In genomic region chr1:13935938-13936491, GRCm38 (mm10) we compare ENCODE assay signal across 13 mouse cellular contexts.
DNase-seq lines count a peak whose midpoint lies in the region; ATAC-seq and TF ChIP-seq lines count a peak whose summit lies in the region.
"Had no signal": no experiment of that assay in that cellular context is flagged by ENCODE, and none has a peak within 500 bp of the region (broad histone marks: within the 10 kb centered on the region; RNA-seq: fewer than 3 reads in every experiment).

No protein-coding gene starts in this region.

- no peak overlapping the region for H3K27ac ChIP-seq in layer of hippocampus, adult 2 months
- 0 out of 2 replicates have a peak overlapping the region, but pooled peaks have one; percentile 32 for H3K27ac ChIP-seq in forebrain, embryonic 13.5 days
- H3K27ac ChIP-seq in limb, embryonic 14.5 days (replicated peaks; ENCODE audit: low read depth, low read length) = no peak overlapping the region
- H3K27ac ChIP-seq: heart, embryonic 10.5 days; liver, embryonic 13.5 days had no signal

- H3K27me3 ChIP-seq in forebrain, embryonic 13.5 days = no peaks in the 10 kb centered on the region
- H3K27me3 ChIP-seq in limb, embryonic 14.5 days (ENCODE audit: control insufficient read depth, insufficient read depth, low read length) = no peaks in the 10 kb centered on the region
- H3K27me3 ChIP-seq: CH12.LX; liver, embryonic 13.5 days had no signal

- H3K4me1 ChIP-seq in forebrain, embryonic 13.5 days = peaks cover 19% of the 10 kb centered on the region
- H3K4me1 ChIP-seq in limb, embryonic 14.5 days (ENCODE audit: control insufficient read depth, insufficient read depth, low read length) = no peaks in the 10 kb centered on the region
- H3K4me1 ChIP-seq: heart, embryonic 10.5 days; liver, embryonic 13.5 days had no signal

- H3K36me3 ChIP-seq in forebrain, embryonic 13.5 days (ENCODE audit: poor library complexity, severe bottlenecking) = no peaks in the 10 kb centered on the region
- no peaks in the 10 kb centered on the region for H3K36me3 ChIP-seq in limb, embryonic 14.5 days (ENCODE audit: control insufficient read depth, insufficient read depth, low read length)
- H3K36me3 ChIP-seq: heart, embryonic 10.5 days; liver, embryonic 13.5 days had no signal

- peak; percentile 14 to 18 for DNase-seq in layer of hippocampus, postnatal 10 days (ENCODE audit: low spot score in 2 of 2)
- no peak for DNase-seq in layer of hippocampus, adult 2 months (ENCODE audit: low spot score in 2 of 2)
- DNase-seq in brain, embryonic 14.5 days (ENCODE audit: low read depth) = peak; percentile 96
- peak; percentile 26 for DNase-seq in limb, embryonic 14.5 days (ENCODE audit: low spot score)
- DNase-seq in adrenal gland, adult (ENCODE audit: inconsistent age in 2 of 2, low spot score in 1 of 2) = no peak
- DNase-seq in kidney, adult 11 months = no peak
- DNase-seq: adrenal gland, postnatal 10 days; liver, embryonic 13.5 days; lung, postnatal 4 days; spleen, adult 18-20 months had no signal

- TF ChIP-seq POLR2A in brain, embryonic 14.5 days (IDR thresholded peaks at IDR 0.05; ENCODE audit: borderline replicate concordance, extremely low read depth, insufficient read depth, insufficient read length, poor library complexity, severe bottlenecking) = no peak
- no peak for TF ChIP-seq POLR2A in limb, embryonic 14.5 days (IDR thresholded peaks at IDR 0.05; ENCODE audit: borderline replicate concordance, extremely low read depth, insufficient read depth, insufficient read length)

- no peak overlapping the region for H3K9ac ChIP-seq in forebrain, embryonic 13.5 days
- no peak overlapping the region for H3K9ac ChIP-seq in limb, embryonic 14.5 days (ENCODE audit: low read depth, low read length, severe bottlenecking)
- H3K9ac ChIP-seq: liver, embryonic 13.5 days had no signal

- WGBS in forebrain, embryonic 13.5 days = 18% methylated on average over 4 of the region's 4 CpGs
- 22% methylated on average over 4 of the region's 4 CpGs for WGBS in limb, embryonic 14.5 days

- no peaks in the 10 kb centered on the region; the same call in 1 of the 2 replicates for H3K9me3 ChIP-seq in forebrain, embryonic 13.5 days (replicated peaks)
- no peaks in the 10 kb centered on the region for H3K9me3 ChIP-seq in limb, embryonic 14.5 days (ENCODE audit: control insufficient read depth, low read length)
- H3K9me3 ChIP-seq: liver, embryonic 13.5 days had no signal

- no peak overlapping the region for H3K4me2 ChIP-seq in forebrain, embryonic 13.5 days
- H3K4me2 ChIP-seq in limb, embryonic 14.5 days (replicated peaks; ENCODE audit: low read depth, low read length, severe bottlenecking) = no peak overlapping the region
- H3K4me2 ChIP-seq: liver, embryonic 13.5 days had no signal

- peak; percentile 90 for ATAC-seq in forebrain, embryonic 13.5 days
- no peak for ATAC-seq in limb, embryonic 14.5 days (ENCODE audit: low FRiP score, low read depth)

- no peak for TF ChIP-seq CTCF in layer of hippocampus, adult 2 months (conservative IDR thresholded peaks at IDR 0.05)
- no peak for TF ChIP-seq CTCF in brain, embryonic 14.5 days (IDR thresholded peaks at IDR 0.05; ENCODE audit: borderline replicate concordance, extremely low read depth, insufficient read depth, insufficient read length)

- H3K4me3 ChIP-seq in layer of hippocampus, adult 2 months = no peak overlapping the region
- H3K4me3 ChIP-seq in forebrain, embryonic 13.5 days = no peak overlapping the region
- no peak overlapping the region for H3K4me3 ChIP-seq in limb, embryonic 14.5 days (replicated peaks; ENCODE audit: low read length)
- H3K4me3 ChIP-seq: heart, embryonic 10.5 days; liver, embryonic 13.5 days had no signal

Comparison
In these comparisons a context has a peak if more than half of its experiments do, and no peak if none do; other contexts are left out.
1. DNase-seq: peak in layer of hippocampus, postnatal 10 days (2 of 2), brain, embryonic 14.5 days (single experiment) and limb, embryonic 14.5 days (single experiment); none in layer of hippocampus, adult 2 months (0 of 2), adrenal gland, adult (0 of 2) and kidney, adult 11 months (single experiment).